18 mouse cellular contexts compared by ENCODE assay signal in genomic region chr19:45694056-45694455, GRCm38 (mm10). TPM values are rescaled to one million over a fixed set of nuclear protein-coding genes. Genes with fewer than 3 reads are reported as not detected.
DNase-seq lines count a peak whose midpoint lies in the region; ATAC-seq and TF ChIP-seq lines count a peak whose summit lies in the region.
"Had no signal": no experiment of that assay in that cellular context is flagged by ENCODE, and none has a peak within 500 bp of the region (broad histone marks: within the 10 kb centered on the region; RNA-seq: fewer than 3 reads in every experiment).

No protein-coding gene starts in this region.

- DNase-seq in CD4-positive, CD25-positive, alpha-beta regulatory T cell, adult 2 months (ENCODE audit: low read depth, low spot score), result peak; percentile 61
- DNase-seq in lung, embryonic 14.5 days, result peak; percentile 31
- no peak for DNase-seq in lung, postnatal 14 days
- peak; percentile 86 for DNase-seq in R1 (ENCODE audit: low read depth, low spot score)
- peak; percentile 47 for DNase-seq in naive thymus-derived CD4-positive, alpha-beta T cell, adult 2 months (ENCODE audit: low read depth)
- DNase-seq in left cerebral cortex, adult 9 months (ENCODE audit: low spot score in 2 of 2), result no peak
- no peak for DNase-seq in left cerebral cortex, adult 8-10 months (ENCODE audit: low spot score in 2 of 2)
- DNase-seq: adrenal gland, postnatal 36 days; cerebellum, adult 9-10 months; heart, postnatal 10 days; right cerebral cortex, postnatal 14 days had no signal

- no peak overlapping the region for H3K4me2 ChIP-seq in lung, embryonic 14.5 days
- H3K4me2 ChIP-seq: lung, embryonic 15.5 days; neural tube, embryonic 15.5 days; stomach, embryonic 15.5 days had no signal

- no peak overlapping the region for H3K27ac ChIP-seq in lung, embryonic 14.5 days (ENCODE audit: low read depth)
- H3K27ac ChIP-seq: limb, embryonic 10.5 days; lung, embryonic 15.5 days; neural tube, embryonic 15.5 days; stomach, embryonic 15.5 days had no signal

- H3K4me3 ChIP-seq in lung, embryonic 14.5 days (ENCODE audit: low read depth, low read length), result no peak overlapping the region
- H3K4me3 ChIP-seq: limb, embryonic 10.5 days; lung, embryonic 15.5 days; neural tube, embryonic 15.5 days; stomach, embryonic 15.5 days had no signal

- no peak for ATAC-seq in CD4-positive, CD25-positive, alpha-beta regulatory T cell, adult 4 months
- ATAC-seq in lung, embryonic 14.5 days (ENCODE audit: insufficient read depth), result no peak
- ATAC-seq: intestine, postnatal 0 days; midbrain, embryonic 16.5 days had no signal

- TF ChIP-seq CTCF in lung, embryonic 14.5 days (IDR thresholded peaks at IDR 0.05; ENCODE audit: low read depth), result peak; percentile 14; the same call in 1 of the 2 replicates

- no peaks in the 10 kb centered on the region for H3K36me3 ChIP-seq in lung, embryonic 14.5 days (ENCODE audit: insufficient read depth)
- H3K36me3 ChIP-seq: limb, embryonic 10.5 days; lung, embryonic 15.5 days; neural tube, embryonic 15.5 days; stomach, embryonic 15.5 days had no signal

- no peaks in the 10 kb centered on the region for H3K27me3 ChIP-seq in lung, embryonic 14.5 days (ENCODE audit: insufficient read depth, low read length)
- H3K27me3 ChIP-seq: lung, embryonic 15.5 days; neural tube, embryonic 15.5 days; stomach, embryonic 15.5 days had no signal

- H3K4me1 ChIP-seq in lung, embryonic 14.5 days (ENCODE audit: insufficient read depth), result no peaks in the 10 kb centered on the region
- H3K4me1 ChIP-seq: lung, embryonic 15.5 days; neural tube, embryonic 15.5 days had no signal

- WGBS in lung, embryonic 14.5 days, result 35% methylated on average over 3 of the region's 3 CpGs

- H3K9ac ChIP-seq in lung, embryonic 14.5 days, result no peak overlapping the region
- H3K9ac ChIP-seq: lung, embryonic 15.5 days; neural tube, embryonic 15.5 days; stomach, embryonic 15.5 days had no signal

- H3K9me3 ChIP-seq in lung, embryonic 14.5 days (ENCODE audit: low read depth, low read length), result no peaks in the 10 kb centered on the region
- H3K9me3 ChIP-seq: limb, embryonic 10.5 days; lung, embryonic 15.5 days; neural tube, embryonic 15.5 days; stomach, embryonic 15.5 days had no signal

RNA-seq across cellular contexts. Expression of gene Fbxw4, which starts 33.9 kb away (rescaled TPM):
- polyA plus RNA-seq in CD4-positive, CD25-positive, alpha-beta regulatory T cell, adult 4 months (2017; shearing (Covaris generic)), result 10 to 100 TPM; 11.4 to 15.5 TPM
- polyA plus RNA-seq in lung, embryonic 14.5 days (2014; fragmentation: Nextera tagmentation; extraction: Ambion mirVana), result 5.1 and 7.5 TPM in 2 replicates
- 10 to 100 TPM; 38.2 to 42.3 (median 39.7) TPM for total RNA-seq in left cerebral cortex, adult 8-10 months (2022)

RNA-seq across cellular contexts. Expression of gene Fgf8, which starts 48.7 kb away (rescaled TPM):
- not detected for polyA plus RNA-seq in CD4-positive, CD25-positive, alpha-beta regulatory T cell, adult 4 months (2017; shearing (Covaris generic))
- not detected in 2 replicates for polyA plus RNA-seq in lung, embryonic 14.5 days (2014; fragmentation: Nextera tagmentation; extraction: Ambion mirVana)
- total RNA-seq in left cerebral cortex, adult 8-10 months (2022), result not detected
- total RNA-seq: adrenal gland, postnatal 36 days; heart, postnatal 10 days had no signal
- polyA plus RNA-seq: intestine, postnatal 0 days; lung, embryonic 15.5 days; stomach, embryonic 15.5 days had no signal

RNA-seq across cellular contexts. Expression of gene Npm3, which starts 55.3 kb away (rescaled TPM):
- 10 to 100 TPM; 11.9 to 37.1 TPM for polyA plus RNA-seq in CD4-positive, CD25-positive, alpha-beta regulatory T cell, adult 4 months (2017; shearing (Covaris generic))
- 19.7 and 20.0 TPM in 2 replicates for polyA plus RNA-seq in lung, embryonic 14.5 days (2014; fragmentation: Nextera tagmentation; extraction: Ambion mirVana)
- total RNA-seq in left cerebral cortex, adult 8-10 months (2022), result 1 to 10 TPM; 4.7 to 6.8 (median 5.7) TPM

Comparison
In these comparisons a context has a peak if more than half of its experiments do, and no peak if none do; other contexts are left out.
1. DNase-seq: peak in CD4-positive, CD25-positive, alpha-beta regulatory T cell, adult 2 months (single experiment), lung, embryonic 14.5 days (single experiment), R1 (single experiment) and naive thymus-derived CD4-positive, alpha-beta T cell, adult 2 months (single experiment); none in lung, postnatal 14 days (single experiment), left cerebral cortex, adult 9 months (0 of 2) and left cerebral cortex, adult 8-10 months (0 of 2).